Mouse (Mus musculus) activated CD4-positive, CD25-positive, alpha-beta regulatory T cell, adult 4 months (primary cell): ENCODE measurements around the gene Barx2. TPM values are rescaled to one million over a fixed set of nuclear protein-coding genes. Genes with fewer than 3 reads are reported as not detected.

Experiments
- ATAC-seq: one replicate; pipeline ENCODE4 v1.8.0; 2017
- polyA plus RNA-seq, 2 experiments: library from polyadenylated mRNA; unstranded; fragments of 100-300 nt; shearing (Covaris generic); gene quantifications; one replicate each; pipeline ENCODE4 v1.2.1; 2017

Gene Barx2
- polyA plus RNA-seq, 2 experiments from 2014 or later: 0.22 TPM; not detected in 1

- no peak for ATAC-seq
These were observed 27.0 kb downstream of the Barx2 start for GRCm38 (mm10) chr9:31886258-31886657.

GRCm38 (mm10) chr9:31882376-31882775 is 30.9 kb downstream of the Barx2 start:
- ATAC-seq: no peak

GRCm38 (mm10) chr9:31875556-31875955 is 37.7 kb downstream of the Barx2 start:
- no peak for ATAC-seq

- no peak for ATAC-seq
These were observed 39.0 kb downstream of the Barx2 start for GRCm38 (mm10) chr9:31874236-31874635.

- ATAC-seq: no peak
These were observed 41.9 kb downstream of the Barx2 start for GRCm38 (mm10) chr9:31871410-31871809.

GRCm38 (mm10) chr9:31868823-31869460 is 44.3 kb downstream of the Barx2 start:
- ATAC-seq: no peak

GRCm38 (mm10) chr9:31863830-31864229 is 49.4 kb downstream of the Barx2 start:
- ATAC-seq: no peak

GRCm38 (mm10) chr9:31859446-31859845 is 53.8 kb downstream of the Barx2 start:
- ATAC-seq: no peak

GRCm38 (mm10) chr9:31858720-31859340 is 54.4 kb downstream of the Barx2 start:
- no peak for ATAC-seq

- no peak for ATAC-seq
These were observed 55.8 kb downstream of the Barx2 start for GRCm38 (mm10) chr9:31857512-31857911.

GRCm38 (mm10) chr9:31856437-31856836 is 56.8 kb downstream of the Barx2 start:
- no peak for ATAC-seq

GRCm38 (mm10) chr9:31855668-31856067 is 57.6 kb downstream of the Barx2 start:
- ATAC-seq: no peak

GRCm38 (mm10) chr9:31851710-31852109 is 61.6 kb downstream of the Barx2 start:
- no peak for ATAC-seq

GRCm38 (mm10) chr9:31850706-31851105 is 62.6 kb downstream of the Barx2 start:
- ATAC-seq: no peak

- ATAC-seq: no peak
These were observed 63.9 kb downstream of the Barx2 start for GRCm38 (mm10) chr9:31849387-31849786.

GRCm38 (mm10) chr9:31844614-31845013 is 68.6 kb downstream of the Barx2 start:
- ATAC-seq: no peak

GRCm38 (mm10) chr9:31841108-31841815 is 72.0 kb downstream of the Barx2 start:
- ATAC-seq: no peak

GRCm38 (mm10) chr9:31840571-31840970 is 72.7 kb downstream of the Barx2 start:
- no peak for ATAC-seq

GRCm38 (mm10) chr9:31840037-31840436 is 73.2 kb downstream of the Barx2 start:
- no peak for ATAC-seq

GRCm38 (mm10) chr9:31839106-31840027 is 73.9 kb downstream of the Barx2 start:
- ATAC-seq: no peak

- ATAC-seq: no peak
These were observed 75.2 kb downstream of the Barx2 start for GRCm38 (mm10) chr9:31838047-31838446.

GRCm38 (mm10) chr9:31808753-31809152 is 104.5 kb downstream of the Barx2 start:
- ATAC-seq: no peak

GRCm38 (mm10) chr9:31802641-31803040 is 110.6 kb downstream of the Barx2 start:
- no peak for ATAC-seq
